Mouse (Mus musculus): ENCODE results near the gene Six2.
"Not testable (repeated sequence)": the region's sequence is repeated elsewhere in the genome, so short reads cannot be mapped to it uniquely, and the experiment has no call there.

The Six2 gene

DNA sequence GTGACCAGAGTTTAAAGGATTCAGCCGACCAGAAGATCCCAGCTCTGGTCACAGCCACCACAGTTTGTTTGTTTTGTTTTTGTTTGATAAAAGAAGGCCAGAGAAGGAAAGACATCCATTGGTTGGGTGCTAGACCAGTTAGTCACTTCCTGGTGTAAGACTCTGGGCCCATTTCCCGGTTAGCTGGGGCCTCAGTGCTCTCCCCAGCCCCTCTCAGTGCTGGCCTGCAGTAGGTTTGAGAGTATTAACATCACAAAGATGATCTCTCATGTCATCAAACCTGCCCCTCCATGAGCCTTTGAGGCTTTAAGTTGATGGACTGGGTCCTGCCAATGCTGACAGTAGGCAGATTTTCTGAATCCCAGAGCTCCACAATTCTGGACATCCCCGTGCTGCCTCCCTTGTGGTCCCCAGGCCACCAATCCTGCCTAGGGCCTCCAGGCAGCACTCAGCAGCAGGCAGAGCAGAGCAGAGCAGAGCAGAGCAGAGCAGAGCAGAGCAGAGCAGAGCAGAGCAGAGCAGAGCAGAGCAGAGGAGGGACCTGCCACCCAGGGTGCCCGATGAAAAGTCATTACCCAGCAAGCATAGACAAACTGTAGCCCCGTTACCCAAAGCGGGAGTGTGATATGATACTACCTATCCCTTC is 2.4 kb upstream of the Six2 start:
- no peak for DNase-seq (ENCODE audit: low read depth, low spot score)

DNA sequence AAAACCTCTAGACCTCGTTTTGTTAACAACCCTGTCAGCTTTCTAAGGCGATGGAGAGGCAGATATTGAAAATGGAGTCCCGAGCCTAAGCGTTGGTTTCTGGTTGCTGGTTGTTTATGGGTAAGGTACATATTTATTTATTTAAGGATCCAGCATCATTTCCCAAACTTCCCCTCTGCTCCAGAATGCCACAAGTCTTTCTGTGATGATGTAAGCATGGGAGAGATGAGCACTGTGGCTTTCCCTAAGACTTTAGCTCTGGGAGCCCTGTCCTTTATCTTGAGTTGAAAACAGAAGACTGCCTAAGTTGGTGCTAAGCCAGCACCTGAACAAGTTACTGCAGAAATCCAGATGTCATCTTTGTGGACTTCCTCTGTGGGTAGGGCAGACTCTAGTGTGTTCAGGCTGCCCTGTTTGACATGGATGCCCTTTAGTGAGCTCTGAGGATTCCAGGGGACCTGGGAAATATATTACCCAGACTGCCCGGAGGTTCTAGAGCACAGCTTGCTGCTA is 1.8 kb upstream of the Six2 start:
- DNase-seq (ENCODE audit: low read depth, low spot score) = no peak

DNA sequence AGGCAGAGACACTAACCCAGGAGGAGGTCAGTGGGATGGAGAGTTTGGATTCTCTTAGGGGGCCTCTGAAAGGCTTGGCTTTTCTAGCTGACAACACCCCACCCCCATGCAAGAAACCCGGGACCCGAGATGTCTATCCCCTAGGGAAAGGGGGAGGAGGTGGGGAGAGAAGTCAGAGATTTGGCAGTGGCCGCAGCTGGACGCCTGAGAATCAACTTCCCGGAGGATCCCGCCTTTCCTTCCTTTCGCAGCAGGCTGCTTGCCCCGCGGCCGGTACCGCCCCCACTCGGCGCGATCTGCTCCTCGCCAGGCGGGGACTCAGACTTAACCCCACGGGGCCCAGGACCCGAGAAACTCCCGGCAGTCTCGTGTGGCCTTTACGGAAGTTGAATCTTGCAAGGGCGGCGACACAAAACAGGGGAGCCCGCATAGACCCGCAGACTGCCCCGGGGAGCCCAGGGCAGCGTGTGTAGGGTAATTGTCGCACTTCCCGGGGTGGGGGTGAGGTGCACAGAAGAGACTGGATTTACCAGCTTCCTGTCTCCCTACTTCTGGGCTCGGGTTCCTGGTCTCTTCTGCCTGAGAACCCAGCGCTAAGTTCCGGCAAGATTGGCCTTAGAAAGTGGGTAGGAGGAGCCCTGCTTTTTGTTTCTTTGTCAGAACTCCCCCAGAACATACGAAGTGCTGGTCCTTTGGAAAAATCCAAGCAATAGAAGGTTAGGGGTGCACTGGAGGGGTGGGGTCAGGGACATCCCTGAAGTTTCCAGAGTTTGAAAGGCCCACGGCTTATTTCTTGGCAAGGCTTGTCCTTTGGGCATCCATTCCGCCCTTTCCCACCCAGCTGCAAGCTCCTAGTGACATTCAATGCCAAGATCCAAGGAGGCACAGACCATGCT is 1.1 kb upstream of the Six2 start:
- no peak for DNase-seq (ENCODE audit: low read depth, low spot score)

GRCm38 (mm10) chr17:85687421-85688235 is 446 bp downstream of the Six2 start:
- no peak for DNase-seq (ENCODE audit: low read depth, low spot score)

DNA sequence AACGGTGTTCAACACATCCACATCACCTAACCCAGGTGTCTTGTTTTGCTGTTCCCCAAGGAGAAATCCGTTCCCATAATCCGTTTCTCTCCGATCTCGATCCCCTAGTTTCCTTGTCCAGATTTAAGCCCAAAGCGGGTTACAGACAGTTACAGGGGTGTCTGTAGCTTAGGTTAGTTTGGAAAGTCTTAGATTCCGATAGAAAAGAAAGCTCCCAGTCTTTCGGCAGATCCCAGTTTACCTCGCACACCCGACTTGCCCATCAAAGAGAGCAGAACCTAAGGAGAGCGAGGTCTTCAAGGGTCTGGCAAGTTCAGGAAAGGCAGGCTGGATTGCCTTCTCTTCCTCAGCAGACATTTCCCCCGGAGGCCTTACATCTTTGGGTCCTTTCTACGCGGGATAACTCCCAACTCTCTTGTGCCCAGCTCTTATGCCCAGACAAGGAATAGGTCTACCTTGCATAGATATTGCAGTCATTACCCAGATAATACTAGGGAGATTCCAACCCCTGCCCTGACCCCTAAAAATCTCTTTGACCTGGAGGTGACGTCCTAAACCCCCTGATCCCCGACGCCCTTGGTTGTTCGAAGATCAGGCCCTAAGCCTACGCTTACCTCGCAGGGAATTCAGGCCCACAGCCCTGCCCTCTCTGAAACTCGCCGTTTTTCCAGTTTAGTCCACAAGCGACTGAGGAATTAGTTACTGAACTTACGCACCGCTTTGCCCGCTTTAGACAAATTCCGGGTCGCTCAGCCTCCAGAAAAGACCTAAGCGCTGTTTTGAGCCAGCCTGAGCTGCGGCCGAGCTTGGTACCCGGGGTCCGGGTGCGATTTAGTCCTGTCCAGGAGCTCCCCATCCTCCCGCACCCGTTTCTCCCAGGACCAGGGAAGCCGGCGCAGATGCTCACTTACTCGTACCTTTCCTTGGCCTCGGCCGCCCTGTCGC is 1.3 kb downstream of the Six2 start:
- DNase-seq (ENCODE audit: low read depth, low spot score) = no peak

DNA sequence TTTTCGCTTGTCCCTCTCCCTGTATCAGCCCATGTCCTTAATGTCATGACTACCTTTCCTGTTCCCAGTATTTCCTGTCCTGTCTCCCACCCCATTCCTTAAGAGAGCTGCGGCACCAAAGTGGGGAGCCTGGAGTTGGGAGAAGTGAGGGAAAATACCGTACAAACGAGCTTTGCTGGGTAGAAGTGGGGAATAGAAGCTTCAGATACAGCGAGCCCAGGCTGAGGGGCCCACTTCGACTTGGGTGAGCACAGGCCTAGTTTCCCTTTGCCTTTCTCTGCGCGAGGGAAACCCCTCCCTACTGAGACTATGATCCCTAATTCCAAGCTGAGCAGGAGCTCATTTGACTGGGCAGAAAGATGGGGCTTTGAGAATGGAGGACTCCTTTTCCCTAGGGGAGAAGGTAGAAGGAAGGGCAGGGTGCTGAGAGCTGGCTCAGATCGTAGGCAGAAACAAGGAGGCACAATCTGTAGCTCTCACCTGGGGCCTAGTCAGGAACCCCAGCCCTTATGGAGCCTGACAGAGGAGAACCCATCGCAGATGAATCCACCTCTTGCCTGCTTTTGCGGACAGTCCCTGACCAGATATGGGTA is 2.3 kb downstream of the Six2 start:
- no peak for DNase-seq (ENCODE audit: low read depth, low spot score)

DNA sequence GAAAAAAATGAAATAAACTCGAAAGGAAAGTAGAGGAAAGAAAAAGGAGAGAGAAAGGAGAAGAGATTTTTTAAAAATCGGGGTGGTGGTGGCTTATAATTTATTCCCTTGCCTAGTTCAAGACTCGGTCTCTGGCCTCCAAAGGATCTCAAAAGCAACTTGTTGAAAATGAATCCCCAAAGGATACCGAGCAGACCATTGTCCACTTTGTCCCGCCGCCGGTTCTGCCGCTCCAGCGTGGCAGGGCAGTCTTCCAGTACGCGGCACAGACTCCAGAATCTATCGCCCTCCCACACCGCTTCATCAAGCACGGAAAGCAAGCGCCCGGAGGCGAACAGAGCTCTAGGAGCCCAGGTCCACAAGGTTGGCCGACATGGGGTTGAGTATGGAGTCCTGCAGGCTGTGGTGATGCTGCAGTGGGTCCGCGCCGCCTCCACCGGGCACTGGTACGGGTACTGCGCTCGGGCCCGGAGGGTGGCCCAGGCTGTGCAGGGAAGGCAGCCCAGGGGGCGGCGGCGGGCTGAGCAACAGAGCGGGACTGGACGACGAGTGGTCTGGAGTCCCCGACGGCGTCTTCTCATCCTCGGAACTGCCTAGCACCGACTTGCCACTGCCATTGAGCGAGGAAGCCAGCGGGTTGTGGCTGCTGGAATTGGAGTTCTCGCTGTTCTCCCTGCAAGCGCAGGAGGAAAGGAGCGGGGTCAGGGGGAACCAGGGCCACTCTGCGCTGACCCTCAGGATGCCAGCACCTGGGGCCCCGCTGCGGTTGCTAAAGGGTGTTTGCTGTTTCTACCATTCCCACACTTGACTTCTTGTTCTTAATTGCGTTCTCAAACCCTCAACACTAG is 3.0 kb downstream of the Six2 start:
- no peak for DNase-seq (ENCODE audit: low read depth, low spot score)

- not testable (repeated sequence) for DNase-seq (ENCODE audit: low read depth, low spot score)
These were observed 3.6 kb downstream of the Six2 start for GRCm38 (mm10) chr17:85684436-85684835.

GRCm38 (mm10) chr17:85683984-85684307 is 4.1 kb downstream of the Six2 start:
- DNase-seq (ENCODE audit: low read depth, low spot score) = no peak

GRCm38 (mm10) chr17:85683111-85683983 is 4.7 kb downstream of the Six2 start:
- DNase-seq (ENCODE audit: low read depth, low spot score) = no peak

- DNase-seq (ENCODE audit: low read depth, low spot score) = no peak
These were observed 5.8 kb downstream of the Six2 start for GRCm38 (mm10) chr17:85682181-85682710.

GRCm38 (mm10) chr17:85681741-85682140 is 6.3 kb downstream of the Six2 start:
- DNase-seq (ENCODE audit: low read depth, low spot score) = no peak

- DNase-seq (ENCODE audit: low read depth, low spot score) = no peak
These were observed 7.1 kb downstream of the Six2 start for GRCm38 (mm10) chr17:85680851-85681550.

DNA sequence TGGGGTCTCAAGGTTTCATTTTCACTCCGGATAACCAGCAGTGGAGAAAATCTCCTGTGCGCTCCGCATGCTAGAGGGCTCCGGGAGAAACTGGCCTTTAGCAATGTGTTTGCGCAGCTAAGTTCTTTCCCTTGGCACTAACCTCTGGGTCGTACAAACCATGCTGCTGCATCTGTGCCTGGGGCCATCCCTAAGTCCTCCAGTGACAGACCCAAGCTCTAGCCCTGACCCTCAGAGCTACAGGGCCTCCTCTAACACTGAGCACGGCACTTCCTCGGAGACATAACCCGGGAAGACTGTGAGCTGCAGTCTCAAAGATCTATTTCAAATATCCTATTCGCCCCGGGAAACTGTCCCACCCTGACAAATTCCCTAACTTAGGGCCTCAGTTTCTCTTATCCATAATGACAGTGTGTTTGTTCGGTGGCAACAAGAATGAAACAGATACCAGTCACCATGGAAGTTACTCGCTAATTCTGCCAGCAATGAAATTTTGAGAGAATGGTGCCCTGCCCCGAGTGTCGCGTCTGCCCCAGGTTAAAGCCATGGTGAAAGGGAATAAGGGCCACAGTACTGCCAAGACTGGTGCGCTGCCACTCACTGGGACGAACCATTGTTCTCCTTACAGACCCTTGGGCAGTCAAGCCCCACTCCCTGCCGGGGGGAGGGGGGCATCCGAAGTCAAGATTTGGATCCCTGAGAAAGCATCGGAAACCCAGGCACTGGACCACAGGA is 7.8 kb downstream of the Six2 start:
- no peak for DNase-seq (ENCODE audit: low read depth, low spot score)

- no peak for DNase-seq (ENCODE audit: low read depth, low spot score)
These were observed 8.4 kb downstream of the Six2 start for GRCm38 (mm10) chr17:85679651-85680050.

- no peak for DNase-seq (ENCODE audit: low read depth, low spot score)
These were observed 23.3 kb downstream of the Six2 start for GRCm38 (mm10) chr17:85664618-85665320.

Measured in WW6 (cell line).